Mouse (Mus musculus): ENCODE results near the gene Ptpdc1.

The Ptpdc1 gene

DNA sequence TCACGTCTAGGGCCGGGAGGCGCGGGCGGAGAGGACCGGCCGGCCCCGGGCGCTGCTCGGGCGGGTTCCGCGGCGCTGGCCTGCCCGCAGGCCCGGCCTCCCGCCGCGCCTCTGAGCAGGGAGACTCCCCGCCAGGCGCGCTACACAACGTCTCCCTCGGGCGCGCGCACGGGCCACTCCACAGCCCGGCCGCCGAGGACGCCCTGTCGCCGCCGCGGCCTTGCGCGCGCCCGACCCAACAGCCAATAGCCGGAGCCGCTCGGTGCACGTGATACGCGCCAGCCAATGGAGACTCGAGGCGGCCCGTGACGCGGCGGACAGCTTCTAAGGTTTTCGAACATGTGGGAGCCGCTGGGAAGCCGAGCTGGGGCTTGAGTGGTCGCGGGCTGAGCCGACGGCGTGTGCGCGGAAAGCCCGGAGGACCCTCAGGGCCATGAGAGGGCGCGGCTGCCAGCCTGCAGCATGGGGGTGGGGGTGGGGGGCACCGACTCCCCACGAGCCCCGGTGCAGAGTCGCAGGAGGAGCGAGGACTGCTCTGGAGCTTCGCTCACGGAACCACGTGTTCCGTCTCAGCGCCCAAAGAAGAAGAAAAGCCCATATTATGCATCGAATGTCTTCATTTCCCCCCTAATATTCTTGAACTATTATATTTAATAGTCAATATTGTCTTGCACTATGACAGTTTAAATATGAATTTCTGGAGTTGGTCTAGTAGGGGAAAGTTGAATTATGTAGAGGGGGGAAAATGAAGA lies at the start of gene Ptpdc1:
Gene Ptpdc1, minus strand, starts transcription at position 232 of the 752 bp plus-strand sequence.
- DNase-seq (ENCODE audit: low read depth, low spot score): peak; percentile 91

- no peak for DNase-seq (ENCODE audit: low read depth, low spot score)
Measured at GRCm38 (mm10) chr13:48674609-48675008, 49.1 kb upstream of the Ptpdc1 start.

GRCm38 (mm10) chr13:48672312-48672840 lies 46.9 kb upstream of the Ptpdc1 start:
- DNase-seq (ENCODE audit: low read depth, low spot score): no peak

GRCm38 (mm10) chr13:48668976-48669534 lies 43.6 kb upstream of the Ptpdc1 start:
- no peak for DNase-seq (ENCODE audit: low read depth, low spot score)

GRCm38 (mm10) chr13:48668091-48668975 lies 42.9 kb upstream of the Ptpdc1 start:
- no peak for DNase-seq (ENCODE audit: low read depth, low spot score)

GRCm38 (mm10) chr13:48667461-48667860 lies 42.0 kb upstream of the Ptpdc1 start:
- no peak for DNase-seq (ENCODE audit: low read depth, low spot score)

DNA sequence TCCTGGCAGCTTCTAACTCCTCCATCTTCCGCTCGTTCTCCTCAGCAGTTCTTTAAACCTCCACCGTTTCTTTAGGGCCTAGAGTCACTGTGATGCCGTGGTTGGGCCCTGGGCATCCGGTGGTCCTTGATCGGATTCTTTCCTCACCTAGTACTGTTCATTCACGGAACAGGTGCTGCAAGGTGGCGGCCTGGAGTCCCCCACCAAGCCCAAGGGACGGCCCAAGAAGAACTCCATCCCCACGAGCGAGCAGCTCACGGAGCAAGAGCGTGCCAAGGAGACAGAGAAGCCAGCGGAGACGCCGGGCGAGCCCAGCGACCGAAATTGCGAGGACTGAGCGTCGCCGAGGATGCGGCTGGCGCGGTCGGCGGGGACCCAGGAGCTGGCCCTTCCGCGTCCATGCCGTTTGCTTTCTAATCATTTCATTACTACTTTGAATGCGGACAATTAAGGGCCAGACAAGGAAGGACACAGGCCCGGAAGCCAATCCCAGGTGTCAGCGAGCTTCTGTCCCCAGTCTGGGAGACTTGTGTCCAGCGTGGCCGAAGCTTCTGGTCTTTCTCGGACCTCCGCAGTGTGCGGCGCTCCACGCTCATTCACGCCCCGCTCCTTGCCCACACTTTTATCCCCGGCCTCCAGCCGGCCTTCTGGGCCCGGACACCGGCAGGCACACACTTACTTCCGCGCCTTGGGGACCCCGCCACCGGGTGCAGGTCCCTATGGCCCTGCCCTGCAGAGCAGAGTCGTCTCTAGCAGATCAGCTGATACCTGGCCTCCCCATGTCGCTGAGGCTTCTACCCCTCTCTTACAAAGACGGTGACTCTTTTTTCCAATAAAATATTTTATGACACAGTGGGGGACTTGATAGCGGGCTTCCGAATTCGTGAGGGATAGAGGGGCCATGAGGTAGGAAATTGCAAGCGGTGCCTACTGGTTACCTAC lies 40.5 kb upstream of the Ptpdc1 start:
- no peak for DNase-seq (ENCODE audit: low read depth, low spot score)

DNA sequence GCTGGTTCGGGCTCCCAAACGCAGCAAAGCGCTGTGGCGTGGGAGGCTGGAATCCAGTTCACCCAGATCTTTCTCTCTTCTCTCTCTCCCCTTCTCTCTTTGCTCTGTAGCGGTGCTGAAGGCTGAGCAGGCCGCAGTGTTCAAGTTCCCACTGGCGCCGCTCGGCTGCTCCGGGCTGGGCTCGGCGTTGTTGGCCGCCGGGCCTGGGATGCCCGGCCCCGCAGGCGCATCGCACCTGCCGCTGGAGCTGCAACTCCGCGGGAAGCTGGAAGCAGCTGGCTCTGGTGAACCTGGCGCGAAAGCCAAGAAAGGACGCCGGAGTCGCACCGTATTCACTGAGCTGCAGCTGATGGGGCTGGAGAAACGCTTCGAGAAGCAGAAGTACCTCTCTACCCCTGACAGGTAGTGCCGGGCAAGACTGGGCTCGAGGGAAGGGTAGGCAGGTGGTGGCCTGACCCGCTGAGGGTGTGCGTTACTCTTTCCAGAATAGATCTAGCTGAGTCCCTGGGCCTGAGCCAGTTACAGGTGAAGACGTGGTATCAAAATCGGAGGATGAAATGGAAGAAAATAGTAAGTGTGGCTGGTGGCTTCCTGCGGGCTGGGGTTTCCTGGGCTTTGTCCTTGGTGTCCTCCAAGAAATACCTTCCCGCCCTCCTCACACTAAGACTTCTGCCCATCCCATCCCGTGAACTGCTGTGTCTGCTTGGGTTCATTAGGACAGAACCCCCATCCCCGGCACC lies 39.6 kb upstream of the Ptpdc1 start:
- no peak for DNase-seq (ENCODE audit: low read depth, low spot score)

GRCm38 (mm10) chr13:48663988-48664339 lies 38.5 kb upstream of the Ptpdc1 start:
- DNase-seq (ENCODE audit: low read depth, low spot score): no peak

DNA sequence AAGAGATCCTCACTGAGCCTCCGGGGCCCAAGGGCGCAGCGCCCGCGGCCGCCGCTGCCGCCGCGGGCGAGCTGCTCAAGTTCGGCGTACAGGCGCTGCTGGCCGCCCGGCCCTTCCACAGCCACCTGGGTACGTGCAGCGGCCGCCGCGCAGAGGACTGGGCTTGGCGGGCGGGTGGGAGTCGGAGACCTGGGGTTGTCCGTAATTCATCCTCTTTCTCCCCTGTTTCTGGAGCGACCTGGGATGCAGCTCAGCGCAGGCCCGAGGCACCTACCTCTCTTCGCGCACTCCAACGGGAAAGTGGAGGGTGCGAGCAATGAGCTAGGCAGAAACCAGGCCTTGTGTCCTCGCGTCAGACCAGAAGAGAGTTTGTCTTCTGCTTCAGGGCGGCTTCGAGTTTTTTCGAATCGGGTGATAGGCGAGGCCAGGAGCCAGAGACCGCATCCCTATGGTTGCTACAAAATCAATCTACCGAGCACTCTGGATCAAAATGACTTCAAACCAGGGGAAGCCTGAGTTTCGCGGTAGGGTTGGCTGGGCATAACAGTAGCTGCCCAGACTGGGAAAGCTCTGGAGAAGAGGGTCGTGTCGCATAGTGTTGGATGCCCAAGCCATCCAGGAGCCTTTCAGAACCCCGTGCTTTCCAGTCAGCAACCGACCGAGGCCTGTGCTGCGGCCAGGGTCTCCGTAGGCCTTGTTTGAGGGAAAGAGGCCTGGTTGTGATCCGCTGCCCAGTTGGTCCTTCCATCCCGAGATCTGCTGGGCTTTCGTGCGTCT lies 37.9 kb upstream of the Ptpdc1 start:
- no peak for DNase-seq (ENCODE audit: low read depth, low spot score)

- DNase-seq (ENCODE audit: low read depth, low spot score): no peak
Measured at GRCm38 (mm10) chr13:48662431-48663143, 37.1 kb upstream of the Ptpdc1 start, which contains the start of gene Barx1. Gene Barx1, plus strand, starts transcription at chr13:48662998.

GRCm38 (mm10) chr13:48661561-48661960 lies 36.1 kb upstream of the Ptpdc1 start:
- DNase-seq (ENCODE audit: low read depth, low spot score): no peak

DNA sequence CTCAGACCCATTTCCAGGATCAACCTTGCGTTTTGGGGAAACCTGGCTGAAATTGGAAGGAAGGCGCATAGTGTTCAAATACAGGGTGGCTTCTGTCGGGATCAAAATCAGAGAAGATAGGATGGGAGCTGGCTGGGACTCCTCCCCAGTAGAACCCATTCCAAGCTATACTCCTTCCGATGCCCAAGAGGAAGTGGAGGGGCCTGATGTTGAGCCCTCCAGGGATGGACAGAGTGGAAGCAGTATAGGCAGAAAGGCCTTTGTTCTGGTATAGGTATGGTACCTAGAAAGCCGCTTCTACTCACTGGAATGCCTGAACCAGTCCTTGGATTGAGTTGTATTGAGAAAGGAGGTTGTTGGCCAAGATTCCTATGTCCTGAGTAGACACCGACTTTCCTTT lies 35.3 kb upstream of the Ptpdc1 start:
- DNase-seq (ENCODE audit: low read depth, low spot score): no peak

GRCm38 (mm10) chr13:48660221-48660734 lies 34.8 kb upstream of the Ptpdc1 start:
- no peak for DNase-seq (ENCODE audit: low read depth, low spot score)

DNA sequence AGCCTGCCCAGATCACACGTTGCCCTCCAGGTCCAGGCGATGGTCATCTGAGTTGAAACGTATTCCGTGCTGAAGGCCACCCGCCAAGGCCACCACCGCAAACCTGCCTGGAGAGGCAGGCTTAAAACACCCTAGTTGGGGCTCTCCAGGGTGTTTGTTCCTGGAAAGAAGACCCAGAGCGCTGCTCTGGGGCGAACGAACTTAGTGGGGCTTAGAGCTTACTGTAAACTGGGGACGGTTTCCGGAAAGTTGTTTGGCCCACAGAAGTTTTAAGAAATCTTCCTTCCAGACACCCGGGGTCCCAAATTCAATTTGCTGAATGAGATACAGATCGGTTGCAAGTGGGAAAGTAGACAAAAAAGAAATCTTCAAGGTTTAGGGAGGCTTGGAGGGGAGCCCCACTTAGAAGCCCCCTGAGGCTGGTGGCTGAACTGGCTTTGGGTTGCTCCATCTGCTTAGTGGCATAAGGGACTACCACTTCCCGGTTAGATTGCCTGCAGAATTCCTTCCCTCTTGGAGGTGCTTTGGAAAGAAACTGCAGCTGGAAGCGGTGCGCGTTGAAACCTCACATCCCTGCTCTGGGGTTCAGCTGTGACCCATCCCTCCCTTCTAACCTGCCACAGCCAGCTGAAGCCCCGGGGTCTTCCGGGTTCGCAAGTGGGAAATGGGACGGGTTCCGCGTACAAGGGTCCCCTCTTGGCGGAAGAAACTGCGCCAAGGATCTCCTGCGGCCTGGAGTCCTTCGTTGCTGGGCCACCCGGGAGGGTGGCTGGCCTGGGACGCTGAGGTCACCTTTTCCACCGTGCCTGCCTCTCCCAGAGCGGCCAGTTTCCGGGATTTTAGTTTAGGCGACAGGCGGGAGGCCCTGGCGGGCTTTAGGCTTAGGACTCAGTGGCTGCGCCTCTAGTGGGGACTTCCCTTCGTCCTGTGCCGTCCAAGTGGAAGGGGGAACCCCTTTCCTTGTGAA lies 34.1 kb upstream of the Ptpdc1 start:
- DNase-seq (ENCODE audit: low read depth, low spot score): no peak

- DNase-seq (ENCODE audit: low read depth, low spot score): no peak
Measured at GRCm38 (mm10) chr13:48658588-48659253, 33.3 kb upstream of the Ptpdc1 start.

- DNase-seq (ENCODE audit: low read depth, low spot score): no peak
Measured at GRCm38 (mm10) chr13:48657791-48658190, 32.3 kb upstream of the Ptpdc1 start.

Measured in skeletal muscle tissue, adult 2 months (tissue).